Mouse (Mus musculus) intestine, embryonic 14.5 days (tissue): Measurements from ENCODE around the gene Cacna2d3. TPM values are rescaled to one million over a fixed set of nuclear protein-coding genes. Genes with fewer than 3 reads are reported as not detected.

Experiments used
- ATAC-seq: fragments of 200-750 bp; cut with Nextera tagmentation; replicated peaks from 2 replicates; pipeline ENCODE4 v1.8.0; 2017; ENCODE audit warnings: low read depth, moderate number of reproducible peaks, moderate TSS enrichment, moderate library complexity; ENCODE audit not compliant: low FRiP score, low TSS enrichment
- DNase-seq: peaks from one replicate; pipeline ENCODE4 v3.0.0-alpha.2; 2018; ENCODE audit warnings: low spot score
- H3K27ac ChIP-seq: fragments of 300-500 bp; sonication (generic); 2 replicates; pipeline ENCODE4 v1.5.1; 2014; ENCODE audit warnings: low read depth, mild to moderate bottlenecking, control low read depth
- H3K27me3 ChIP-seq: fragments of 300-500 bp; sonication (generic); replicated peaks from 2 replicates; pipeline ENCODE4 v1.6.1; 2014; ENCODE audit warnings: low read length, control low read depth; ENCODE audit not compliant: control insufficient read depth, insufficient read depth
- H3K36me3 ChIP-seq: fragments of 300-500 bp; sonication (generic); 2 replicates; pipeline ENCODE4 v1.6.1; 2014; ENCODE audit warnings: low read length, control low read depth; ENCODE audit not compliant: control insufficient read depth, insufficient read depth
- H3K4me1 ChIP-seq: fragments of 300-500 bp; sonication (generic); replicated peaks from 2 replicates; pipeline ENCODE4 v1.6.1; 2014; ENCODE audit warnings: low read length, control low read depth, mixed read lengths; ENCODE audit not compliant: control insufficient read depth, insufficient read depth
- H3K4me2 ChIP-seq: fragments of 300-500 bp; sonication (generic); 2 replicates; pipeline ENCODE4 v1.6.1; 2014; ENCODE audit warnings: low read length
- H3K4me3 ChIP-seq: fragments of 300-500 bp; sonication (generic); 2 replicates; pipeline ENCODE4 v1.5.1; 2014; ENCODE audit warnings: low read depth, low read length, control low read depth, mixed read lengths
- H3K9ac ChIP-seq: fragments of 300-500 bp; sonication (generic); 2 replicates; pipeline ENCODE4 v1.6.1; 2014; ENCODE audit warnings: mild to moderate bottlenecking, low read length
- H3K9me3 ChIP-seq: fragments of 300-500 bp; sonication (generic); 2 replicates; pipeline ENCODE4 v1.6.1; 2016; ENCODE audit warnings: low read length, control low read depth; ENCODE audit not compliant: control insufficient read depth
- WGBS: fragments of 180-500 bp; shearing (Covaris S2); extraction: QIAGEN DNeasy Blood & Tissue Kit; methylation state at CpG from one replicate; pipeline ENCODE4 v1.1.7; 2014; 5-methylcytosine and 5-hydroxymethylcytosine counted together
- polyA plus RNA-seq: library from polyadenylated mRNA; unstranded; fragments of >200 nt; fragmentation: Nextera tagmentation; extraction: Ambion mirVana; gene quantifications from 2 replicates; pipeline ENCODE4 v1.2.1, GENCODE M21; 2014

Cacna2d3 gene
- polyA plus RNA-seq, 1 experiment from 2014 or later: 2.2 TPM

- Histone ChIP-seq H3K9ac (no peak overlapping the region), H3K9me3 (0 out of 2 replicates have a peak, but pooled peaks cover 2% of the 10 kb centered on the region), H3K4me3 (no peak overlapping the region), H3K4me2 (no peak overlapping the region), H3K27ac (no peak overlapping the region), H3K4me1 (no peaks in the 10 kb centered on the region), H3K27me3 (no peaks in the 10 kb centered on the region), H3K36me3 (no peaks in the 10 kb centered on the region)
- ATAC-seq (no peak), DNase-seq (no peak)
- WGBS: 80% methylated on average over 9 of the region's 9 CpGs
Observed at GRCm38 (mm10) chr14:29110351-29111091, 611.1 kb downstream of the Cacna2d3 start.

- ATAC-seq (no peak), DNase-seq (no peak)
- no peak overlapping the region for H3K9ac ChIP-seq
- no peaks in the 10 kb centered on the region for H3K36me3 ChIP-seq
- no peak overlapping the region for H3K4me3 ChIP-seq
- no peaks in the 10 kb centered on the region for H3K27me3 ChIP-seq
- no peaks in the 10 kb centered on the region for H3K4me1 ChIP-seq
- no peak overlapping the region for H3K27ac ChIP-seq
- H3K9me3 ChIP-seq: 0 out of 2 replicates have a peak, but pooled peaks cover 2% of the 10 kb centered on the region
- WGBS: 82% methylated on average over 5 of the region's 5 CpGs
- no peak overlapping the region for H3K4me2 ChIP-seq
Observed at GRCm38 (mm10) chr14:29107464-29107863, 614.2 kb downstream of the Cacna2d3 start.

- DNase-seq (no peak), ATAC-seq (no peak)
- Histone ChIP-seq H3K36me3 (no peaks in the 10 kb centered on the region), H3K27ac (no peak overlapping the region), H3K9ac (no peak overlapping the region), H3K4me3 (no peak overlapping the region), H3K4me1 (no peaks in the 10 kb centered on the region), H3K4me2 (no peak overlapping the region), H3K27me3 (no peaks in the 10 kb centered on the region), H3K9me3 (no peaks in the 10 kb centered on the region)
- 76% methylated on average over 12 of the region's 12 CpGs for WGBS
Observed at GRCm38 (mm10) chr14:29097776-29098175, 623.9 kb downstream of the Cacna2d3 start.

GRCm38 (mm10) chr14:29095431-29095830 is 626.2 kb downstream of the Cacna2d3 start:
- Histone ChIP-seq H3K4me2 (no peak overlapping the region), H3K4me1 (no peaks in the 10 kb centered on the region), H3K27me3 (no peaks in the 10 kb centered on the region), H3K4me3 (no peak overlapping the region), H3K9ac (no peak overlapping the region), H3K9me3 (no peaks in the 10 kb centered on the region), H3K36me3 (no peaks in the 10 kb centered on the region), H3K27ac (no peak overlapping the region)
- DNase-seq (no peak), ATAC-seq (no peak)
- 88% methylated on average over 5 of the region's 5 CpGs for WGBS

- Histone ChIP-seq H3K27me3 (no peaks in the 10 kb centered on the region), H3K27ac (no peak overlapping the region), H3K4me2 (no peak overlapping the region), H3K9me3 (no peaks in the 10 kb centered on the region), H3K4me3 (no peak overlapping the region), H3K4me1 (0 out of 2 replicates have a peak, but pooled peaks cover 2% of the 10 kb centered on the region), H3K36me3 (no peaks in the 10 kb centered on the region), H3K9ac (no peak overlapping the region)
- ATAC-seq (peak; percentile 71; the same call in 1 of the 2 replicates), DNase-seq (peak; percentile 91)
- WGBS: 5% methylated on average over 5 of the region's 5 CpGs
Observed at GRCm38 (mm10) chr14:29090074-29090473, 631.6 kb downstream of the Cacna2d3 start.

- no peak for ATAC-seq
Observed at GRCm38 (mm10) chr14:29086528-29086927, 635.1 kb downstream of the Cacna2d3 start.

GRCm38 (mm10) chr14:29085493-29086159 is 636.0 kb downstream of the Cacna2d3 start:
- no peak for DNase-seq
- no peak overlapping the region for H3K4me3 ChIP-seq
- 71% methylated on average over 7 of the region's 7 CpGs for WGBS

More at GRCm38 (mm10) chr14:29086528-29086927, 635.1 kb downstream of the Cacna2d3 start:
- H3K36me3 ChIP-seq: no peaks in the 10 kb centered on the region
- no peak overlapping the region for H3K27ac ChIP-seq
- no peak overlapping the region for H3K4me2 ChIP-seq
- no peaks in the 10 kb centered on the region for H3K27me3 ChIP-seq
- no peak for DNase-seq
- no peak overlapping the region for H3K9ac ChIP-seq
- 0 out of 2 replicates have a peak, but pooled peaks cover 2% of the 10 kb centered on the region for H3K4me1 ChIP-seq
- H3K4me3 ChIP-seq: no peak overlapping the region
- WGBS: 17% methylated on average over 4 of the region's 4 CpGs
- H3K9me3 ChIP-seq: no peaks in the 10 kb centered on the region

GRCm38 (mm10) chr14:29082171-29082570 is 639.5 kb downstream of the Cacna2d3 start:
- Histone ChIP-seq H3K4me1 (0 out of 2 replicates have a peak, but pooled peaks cover 2% of the 10 kb centered on the region), H3K4me3 (no peak overlapping the region), H3K9ac (no peak overlapping the region), H3K36me3 (no peaks in the 10 kb centered on the region), H3K4me2 (no peak overlapping the region), H3K27ac (no peak overlapping the region), H3K9me3 (no peaks in the 10 kb centered on the region), H3K27me3 (no peaks in the 10 kb centered on the region)
- ATAC-seq (no peak), DNase-seq (no peak)
- 76% methylated on average over 1 of the region's 1 CpGs for WGBS

More at GRCm38 (mm10) chr14:29085493-29086159, 636.0 kb downstream of the Cacna2d3 start:
- no peak overlapping the region for H3K4me2 ChIP-seq
- no peaks in the 10 kb centered on the region for H3K36me3 ChIP-seq
- H3K27ac ChIP-seq: no peak overlapping the region
- no peaks in the 10 kb centered on the region for H3K27me3 ChIP-seq
- H3K4me1 ChIP-seq: 0 out of 2 replicates have a peak, but pooled peaks cover 2% of the 10 kb centered on the region
- no peak overlapping the region for H3K9ac ChIP-seq
- ATAC-seq: no peak
- H3K9me3 ChIP-seq: no peaks in the 10 kb centered on the region
